ENCODE assay signal across 8 mouse cellular contexts in genomic region chr16:49500818-49501217, GRCm38 (mm10).
DNase-seq lines count a peak whose midpoint lies in the region; ATAC-seq and TF ChIP-seq lines count a peak whose summit lies in the region.

No protein-coding gene starts in this region.

- no peaks in the 10 kb centered on the region for H3K27me3 ChIP-seq in embryonic facial prominence, embryonic 11.5 days (ENCODE audit: control insufficient read depth, insufficient read depth, low read length)
- H3K27me3 ChIP-seq in embryonic facial prominence, embryonic 10.5 days (replicated peaks; ENCODE audit: low read depth, poor library complexity, severe bottlenecking), result no peaks in the 10 kb centered on the region
- H3K27me3 ChIP-seq in intestine, postnatal 0 days (replicated peaks; ENCODE audit: control insufficient read depth, insufficient read depth, low read length), result no peaks in the 10 kb centered on the region

- TF ChIP-seq POLR2A in bone marrow, adult 2 months (IDR thresholded peaks at IDR 0.05; ENCODE audit: borderline replicate concordance, control insufficient read depth, low read depth, low read length), result no peak

- no peak overlapping the region for H3K4me2 ChIP-seq in embryonic facial prominence, embryonic 11.5 days (ENCODE audit: low read depth, low read length)
- no peak overlapping the region for H3K4me2 ChIP-seq in intestine, postnatal 0 days (replicated peaks; ENCODE audit: low read depth)

- peak; percentile 80; the same call in 1 of the 2 replicates for ATAC-seq in embryonic facial prominence, embryonic 11.5 days (replicated peaks; ENCODE audit: insufficient number of reproducible peaks, low FRiP score, low TSS enrichment, low read depth)
- ATAC-seq in erythroid progenitor cell, adult 5-6 weeks (replicated peaks; ENCODE audit: low FRiP score, poor library complexity, severe bottlenecking), result 0 out of 2 replicates have a peak, but pooled peaks have one; percentile 59
- no peak for ATAC-seq in intestine, postnatal 0 days

- H3K27ac ChIP-seq in embryonic facial prominence, embryonic 11.5 days (replicated peaks; ENCODE audit: low read depth, low read length), result no peak overlapping the region
- no peak overlapping the region for H3K27ac ChIP-seq in embryonic facial prominence, embryonic 10.5 days (replicated peaks)
- no peak overlapping the region for H3K27ac ChIP-seq in bone marrow, adult 2 months (ENCODE audit: control insufficient read depth, insufficient read depth, low read depth, low read length, poor library complexity)
- no peak overlapping the region for H3K27ac ChIP-seq in intestine, postnatal 0 days (ENCODE audit: low read depth, low read length)

- no peak overlapping the region for H3K9ac ChIP-seq in embryonic facial prominence, embryonic 11.5 days (replicated peaks; ENCODE audit: low read length)
- H3K9ac ChIP-seq in intestine, postnatal 0 days (ENCODE audit: low read depth, low read length), result no peak overlapping the region

- TF ChIP-seq CTCF in bone marrow, adult 2 months (IDR thresholded peaks at IDR 0.05; ENCODE audit: control insufficient read depth, insufficient read depth, low read length), result peak; percentile 43; the same call in 1 of the 2 replicates
- peak; percentile 88 for TF ChIP-seq CTCF in intestine, postnatal 0 days (IDR thresholded peaks at IDR 0.05; ENCODE audit: low read depth)

- DNase-seq in embryonic facial prominence, embryonic 11.5 days (ENCODE audit: low spot score), result peak; percentile 75
- no peak for DNase-seq in embryonic facial prominence, embryonic 10.5 days (ENCODE audit: low spot score)
- DNase-seq in 416B (ENCODE audit: low read depth), result peak; percentile 75
- peak; percentile 67 for DNase-seq in lung, postnatal 36 days
- peak; percentile 17 for DNase-seq in thymus, postnatal 4 days

- no peaks in the 10 kb centered on the region for H3K9me3 ChIP-seq in embryonic facial prominence, embryonic 11.5 days (replicated peaks; ENCODE audit: control insufficient read depth, low read length)
- H3K9me3 ChIP-seq in embryonic facial prominence, embryonic 10.5 days, result no peaks in the 10 kb centered on the region
- no peaks in the 10 kb centered on the region for H3K9me3 ChIP-seq in intestine, postnatal 0 days (ENCODE audit: control insufficient read depth)

- H3K4me3 ChIP-seq in embryonic facial prominence, embryonic 11.5 days (ENCODE audit: low read depth, low read length), result no peak overlapping the region
- H3K4me3 ChIP-seq in embryonic facial prominence, embryonic 10.5 days, result no peak overlapping the region
- H3K4me3 ChIP-seq in bone marrow, adult 2 months (replicated peaks; ENCODE audit: control insufficient read depth, low read depth, low read length), result no peak overlapping the region
- H3K4me3 ChIP-seq in intestine, postnatal 0 days (ENCODE audit: low read depth, low read length), result no peak overlapping the region

- H3K36me3 ChIP-seq in embryonic facial prominence, embryonic 11.5 days (replicated peaks; ENCODE audit: control insufficient read depth, insufficient read depth, low read depth, low read length), result no peaks in the 10 kb centered on the region
- H3K36me3 ChIP-seq in embryonic facial prominence, embryonic 10.5 days (replicated peaks), result no peaks in the 10 kb centered on the region
- H3K36me3 ChIP-seq in intestine, postnatal 0 days (ENCODE audit: control insufficient read depth, insufficient read depth), result no peaks in the 10 kb centered on the region

- 39% methylated on average over 4 of the region's 4 CpGs for WGBS in embryonic facial prominence, embryonic 11.5 days
- 42% methylated on average over 4 of the region's 4 CpGs for WGBS in embryonic facial prominence, embryonic 10.5 days
- WGBS in bone marrow, adult 2 months, result 8% methylated on average over 4 of the region's 4 CpGs
- 32% methylated on average over 4 of the region's 4 CpGs for WGBS in intestine, postnatal 0 days

- no peaks in the 10 kb centered on the region for H3K4me1 ChIP-seq in embryonic facial prominence, embryonic 11.5 days (ENCODE audit: control insufficient read depth, insufficient read depth, low read length)
- 0 out of 2 replicates have a peak, but pooled peaks cover 8% of the 10 kb centered on the region for H3K4me1 ChIP-seq in embryonic facial prominence, embryonic 10.5 days
- no peaks in the 10 kb centered on the region; the same call in 1 of the 2 replicates for H3K4me1 ChIP-seq in bone marrow, adult 2 months (ENCODE audit: control insufficient read depth, insufficient read depth, low read length)
- no peaks in the 10 kb centered on the region for H3K4me1 ChIP-seq in intestine, postnatal 0 days (replicated peaks; ENCODE audit: control insufficient read depth, insufficient read depth, low read length)
